Mouse (Mus musculus) mouse embryonic stem cell (cell line): Measurements from ENCODE around the gene Dhrs7c.

ENCODE experiments used
- in situ Hi-C, 2 experiments: fragments of 300-500 bp; cut with MboI; formaldehyde crosslinking; loops; 1 replicate in 1 of 2; 3 replicates in 1 of 2; pipeline ENCODE4 v1.14.3; 2019 to 2020; ENCODE audit warnings: low sequenced_read_pairs in 2 of 2, low pct_unique_long_range_greater_than_20kb in 1 of 2, mixed read lengths in 1 of 2; ENCODE audit not compliant: unreplicated experiment in 1 of 2

Dhrs7c gene

DNA sequence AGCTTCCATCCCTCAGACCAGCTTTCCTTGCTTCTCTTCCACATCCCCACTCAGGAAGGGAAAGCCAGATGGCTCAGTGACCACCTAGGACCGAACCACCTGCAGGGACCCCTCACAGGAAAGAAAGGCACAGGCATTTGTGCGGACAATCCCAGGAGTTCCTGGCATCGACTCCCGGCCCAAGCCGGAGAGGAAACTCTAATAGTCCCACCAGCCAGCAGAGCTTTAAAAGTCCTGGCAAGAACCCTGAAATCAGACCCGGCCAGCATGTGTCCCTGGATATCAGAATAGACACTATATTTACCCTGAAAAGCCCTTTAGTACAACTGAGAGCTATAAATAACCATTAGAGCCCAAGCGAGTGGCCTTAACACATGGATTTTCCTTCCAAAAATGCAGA, at the start of gene Dhrs7c:
TSS of gene Dhrs7c (plus strand) at position 257 of the 400 bp plus-strand sequence.
- in situ Hi-C loops, result no loop called here

- in situ Hi-C loops, result no loop called here
Observed at GRCm38 (mm10) chr11:67756287-67756686, 41.7 kb upstream of the Dhrs7c start.

DNA sequence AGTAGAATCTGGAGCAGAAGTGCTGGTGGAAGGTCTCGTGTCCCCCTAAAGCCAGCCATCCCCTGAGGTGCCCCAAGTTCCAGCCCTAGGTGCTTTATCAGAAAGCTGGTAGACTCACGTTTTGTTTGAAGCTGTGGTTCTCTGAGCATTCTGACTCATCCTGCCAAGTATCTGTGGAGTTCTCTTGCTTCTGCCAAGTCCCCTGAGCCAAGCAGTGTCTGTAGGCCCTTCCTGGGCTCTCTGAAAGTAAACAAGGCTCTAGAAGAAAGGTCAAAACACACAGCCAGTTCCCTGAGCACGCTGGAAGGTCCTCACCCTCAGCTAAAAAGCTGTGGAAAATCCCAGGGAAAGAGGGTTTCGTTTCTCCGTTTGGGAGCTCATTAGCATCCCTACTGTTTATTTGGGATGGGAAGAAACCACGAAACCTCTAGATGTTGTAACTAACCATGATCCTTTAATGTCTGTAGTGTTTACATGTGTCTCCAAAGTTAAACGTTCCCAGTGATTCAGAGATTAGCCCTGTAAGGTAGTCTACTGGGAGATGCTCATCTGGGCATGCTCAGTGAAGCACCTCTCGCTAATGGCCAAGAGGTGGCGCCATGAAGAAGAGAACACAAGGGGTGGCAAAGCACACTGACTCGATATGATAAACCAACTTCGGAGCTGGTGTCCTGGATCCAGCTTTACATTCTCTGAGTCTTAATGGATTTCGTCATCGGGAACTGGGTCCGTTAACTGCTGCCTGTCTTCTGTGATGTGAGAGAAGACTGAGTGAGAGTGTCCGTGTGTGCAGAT, 40.4 kb upstream of the Dhrs7c start:
- in situ Hi-C loops, result no loop called here

GRCm38 (mm10) chr11:67771053-67771452, 26.9 kb upstream of the Dhrs7c start, which contains the start of gene Glp2r:
TSS of gene Glp2r (minus strand) at chr11:67771153.
- in situ Hi-C loops, result no loop called here

DNA sequence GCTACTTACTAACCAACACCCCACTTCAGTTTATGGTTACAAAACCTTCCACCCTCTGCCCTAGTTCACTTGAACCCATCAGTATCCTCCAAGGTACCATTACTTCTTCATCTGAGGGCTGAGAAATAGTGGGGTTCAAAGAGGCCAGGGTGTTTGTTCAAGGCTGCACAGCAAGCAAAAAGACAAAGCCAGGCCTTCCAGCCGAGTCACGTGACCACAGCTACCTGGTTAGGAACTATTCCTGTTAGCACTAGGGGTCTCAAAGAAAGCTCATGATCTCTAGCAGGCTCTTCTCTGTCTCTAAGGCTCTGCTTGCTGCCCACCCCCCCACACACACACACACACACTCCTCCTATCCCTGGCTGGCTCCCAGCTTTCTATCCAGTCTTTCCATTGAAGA, 26.3 kb upstream of the Dhrs7c start:
- in situ Hi-C loops, result no loop called here

DNA sequence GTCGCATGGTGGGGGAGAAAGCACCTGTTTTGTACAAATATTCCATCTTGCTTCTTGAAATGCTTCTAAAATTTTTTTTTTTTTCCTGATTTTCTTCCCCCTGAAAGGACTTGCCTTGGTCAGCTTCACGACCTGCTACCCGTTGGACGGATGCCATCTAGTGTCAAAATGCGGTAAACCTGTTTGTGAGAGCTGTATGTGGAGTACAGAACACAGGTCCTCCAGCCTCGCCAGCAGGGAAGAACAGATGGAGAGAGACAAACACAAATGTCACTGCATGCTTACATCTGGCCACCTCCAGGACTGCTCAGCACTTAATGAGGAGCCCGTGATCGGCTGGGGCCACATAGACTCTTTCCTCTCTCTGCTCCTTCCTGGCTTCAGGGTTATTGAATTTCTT, 25.4 kb upstream of the Dhrs7c start:
- in situ Hi-C loops, result no loop called here

DNA sequence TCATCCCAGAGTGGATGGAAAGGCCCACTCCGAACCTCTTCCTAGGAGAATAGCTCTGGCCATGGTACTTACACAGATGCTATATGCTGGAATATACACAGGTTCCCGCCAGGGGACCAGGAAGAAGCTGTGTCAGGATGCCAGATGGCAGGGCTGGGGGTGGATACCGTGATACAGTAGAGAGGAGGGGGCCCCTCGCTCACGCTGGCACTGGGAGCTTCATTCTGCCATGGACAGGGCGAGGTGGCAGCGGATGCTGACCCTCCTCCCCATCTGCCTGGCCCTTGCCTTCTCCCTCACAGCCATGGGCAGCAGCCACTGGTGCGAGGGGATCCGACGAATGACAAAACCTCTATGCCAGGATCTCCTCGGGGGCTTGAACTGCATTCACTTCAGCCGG, 23.6 kb upstream of the Dhrs7c start, which contains the start of gene Gsg1l2:
TSS of gene Gsg1l2 (plus strand) at position 230 of the 400 bp plus-strand sequence.
- in situ Hi-C loops, result no loop called here

- in situ Hi-C loops, result no loop called here
Observed at GRCm38 (mm10) chr11:67790182-67790581, 7.8 kb upstream of the Dhrs7c start.

GRCm38 (mm10) chr11:67800130-67800723, 2.2 kb downstream of the Dhrs7c start:
- in situ Hi-C loops, result no loop called here

DNA sequence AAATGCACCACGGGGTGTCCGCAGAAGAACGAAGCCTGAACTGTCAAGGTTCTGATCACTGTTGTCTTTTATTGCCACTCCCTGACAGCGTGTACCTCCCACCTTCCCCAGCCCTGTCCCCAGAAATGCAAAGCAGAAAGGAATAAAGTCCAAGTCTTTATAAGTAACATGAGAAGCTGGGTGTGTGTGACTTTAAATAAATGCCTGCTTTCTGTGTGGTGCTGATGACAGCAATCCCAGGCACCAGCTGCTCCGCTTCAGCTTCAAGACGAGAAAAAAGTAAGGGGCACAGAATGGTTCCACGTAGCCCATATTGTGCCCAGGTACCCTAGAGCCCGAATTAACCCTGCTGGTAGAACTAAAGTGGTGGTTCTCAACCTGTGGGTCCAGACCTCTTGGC, 3.2 kb downstream of the Dhrs7c start:
- in situ Hi-C loops, result no loop called here

DNA sequence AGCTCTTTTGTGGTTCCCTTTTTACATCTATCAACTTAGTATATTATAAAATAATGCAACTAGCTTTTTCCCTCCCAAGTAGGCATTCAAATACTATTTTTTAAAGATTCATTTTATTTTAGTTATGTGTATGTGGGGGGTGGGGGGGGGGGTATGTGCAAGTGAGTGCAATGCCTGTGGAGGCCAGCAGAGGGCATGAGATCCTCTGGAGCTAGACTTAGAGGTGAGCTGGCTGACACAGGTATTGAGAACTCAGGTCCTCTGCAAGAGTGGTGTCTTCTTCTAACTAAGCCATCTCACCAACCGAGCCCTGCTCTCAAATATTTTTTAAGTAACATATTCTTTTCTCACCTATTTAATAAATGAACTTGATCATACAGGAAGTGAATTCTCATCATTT, 7.6 kb downstream of the Dhrs7c start:
- in situ Hi-C loops, result no loop called here

DNA sequence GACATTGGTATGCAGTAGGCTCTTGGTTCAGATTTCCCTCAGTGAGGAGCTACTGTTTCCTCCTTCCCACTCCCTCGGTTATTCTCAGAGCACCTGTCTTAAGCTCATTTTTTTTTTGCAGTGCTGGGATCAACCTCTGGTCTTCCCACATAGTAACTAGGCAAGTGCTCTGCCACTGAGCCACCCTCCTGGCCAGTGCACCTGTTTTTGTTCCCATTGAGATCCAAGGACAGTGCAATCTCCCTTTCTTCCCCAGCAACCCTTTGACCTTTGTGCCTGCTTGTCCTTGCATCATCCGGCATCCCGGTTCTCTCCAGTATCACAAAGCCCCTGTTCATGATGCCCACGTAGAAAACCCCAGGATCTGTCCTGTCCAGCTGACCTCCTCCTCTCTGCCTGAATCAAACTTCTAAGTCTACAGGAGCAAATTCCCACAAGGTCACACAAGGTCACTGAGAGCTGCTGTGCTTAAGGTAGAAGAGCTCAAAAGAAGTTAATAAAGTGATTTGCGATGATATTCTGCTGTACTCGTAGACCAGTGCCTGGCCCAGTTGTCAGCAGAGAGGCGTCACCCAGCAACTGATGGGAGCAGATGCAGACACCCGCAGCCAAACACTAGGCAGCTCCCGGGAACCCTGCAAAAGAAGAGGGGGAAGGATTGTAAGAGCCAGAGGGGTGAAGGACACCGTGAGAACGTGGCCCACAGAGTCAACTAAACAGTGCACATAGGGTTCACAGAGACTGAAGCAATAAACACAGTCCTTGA, 9.0 kb downstream of the Dhrs7c start:
- in situ Hi-C loops, result no loop called here

GRCm38 (mm10) chr11:67808051-67808450, 10.1 kb downstream of the Dhrs7c start:
- in situ Hi-C loops, result no loop called here

DNA sequence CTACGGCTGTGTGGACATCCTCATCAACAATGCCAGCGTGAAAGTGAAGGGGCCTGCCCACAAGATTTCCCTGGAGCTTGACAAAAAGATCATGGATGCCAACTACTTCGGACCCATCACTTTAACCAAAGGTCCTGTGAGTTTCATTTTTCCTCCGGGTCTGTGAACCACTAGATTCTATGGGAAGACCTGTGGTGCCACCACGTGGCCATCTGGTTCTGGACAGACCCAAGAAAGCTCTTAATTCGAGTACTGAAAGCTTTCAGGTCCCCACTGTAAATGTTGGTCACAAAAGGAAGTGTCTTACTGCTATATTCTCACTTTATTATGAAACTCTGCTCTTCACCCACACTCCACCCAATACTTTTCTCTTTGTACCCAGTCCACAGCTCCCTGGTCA, 13.5 kb downstream of the Dhrs7c start:
- in situ Hi-C loops, result no loop called here

- in situ Hi-C loops, result loop anchor here in 1 of 2 experiments (5.0 kb wide), 1 partner anchor 113 kb away; no protein-coding TSS in a partner anchor
Observed at GRCm38 (mm10) chr11:67819604-67820003, 21.6 kb downstream of the Dhrs7c start.

GRCm38 (mm10) chr11:67820221-67820620, 22.2 kb downstream of the Dhrs7c start:
- in situ Hi-C loops, result loop anchor here in 1 of 2 experiments (5.0 kb wide), 1 partner anchor 112 kb away; no protein-coding TSS in a partner anchor

- in situ Hi-C loops, result loop anchor here in 1 of 2 experiments (5.0 kb wide), 1 partner anchor 111 kb away; no protein-coding TSS in a partner anchor
Observed at GRCm38 (mm10) chr11:67821560-67821959, 23.6 kb downstream of the Dhrs7c start.

DNA sequence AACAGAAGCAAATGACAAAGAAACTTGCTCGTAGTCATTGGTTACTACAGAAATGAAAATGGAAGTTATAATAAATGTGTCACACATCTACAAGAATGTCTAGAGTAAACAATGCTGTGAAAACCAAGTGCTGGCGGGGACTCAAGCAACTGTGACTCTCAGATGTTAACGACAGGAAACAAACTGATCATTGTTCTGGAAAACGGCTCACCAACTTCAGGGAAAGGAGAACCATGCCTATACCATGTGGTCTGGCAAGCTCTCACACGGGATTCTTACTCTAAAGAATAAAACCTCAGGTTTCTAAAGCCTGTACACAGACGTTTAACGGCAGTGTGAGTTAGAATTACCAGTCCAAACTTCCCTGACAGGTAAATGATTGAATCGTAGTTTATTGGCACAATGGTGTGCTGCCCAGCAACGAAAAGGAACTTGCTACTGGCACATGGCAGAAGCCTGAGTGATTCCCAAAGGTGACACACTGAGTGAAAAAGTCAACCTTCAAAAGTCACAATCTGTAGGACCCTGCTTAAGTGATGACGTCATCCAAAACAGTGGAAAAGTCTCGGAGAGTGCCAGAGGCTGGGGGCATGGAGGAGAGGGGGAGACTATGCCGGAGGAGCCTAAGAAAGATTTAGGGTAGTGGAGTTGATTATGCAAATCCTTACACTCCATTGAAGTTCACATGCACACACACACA, 30.5 kb downstream of the Dhrs7c start:
- in situ Hi-C loops, result no loop called here
